Mouse (Mus musculus): ENCODE measurements around the gene Lsamp.

Lsamp gene

GRCm38 (mm10) chr16:41936908-41937595 is 1952.9 kb downstream of the Lsamp start:
- DNase-seq (ENCODE audit: low spot score): no peak

GRCm38 (mm10) chr16:41937596-41937990 is 1953.4 kb downstream of the Lsamp start:
- no peak for DNase-seq (ENCODE audit: low spot score)

GRCm38 (mm10) chr16:41938258-41938657 is 1954.1 kb downstream of the Lsamp start:
- peak; percentile 40 for DNase-seq (ENCODE audit: low spot score)

GRCm38 (mm10) chr16:41941591-41942315 is 1957.6 kb downstream of the Lsamp start:
- DNase-seq (ENCODE audit: low spot score): no peak

GRCm38 (mm10) chr16:41957811-41958210 is 1973.7 kb downstream of the Lsamp start:
- DNase-seq (ENCODE audit: low spot score): no peak

GRCm38 (mm10) chr16:41965636-41966035 is 1981.5 kb downstream of the Lsamp start:
- no peak for DNase-seq (ENCODE audit: low spot score)

- DNase-seq (ENCODE audit: low spot score): no peak
These were observed 1985.1 kb downstream of the Lsamp start for GRCm38 (mm10) chr16:41969215-41969614.

GRCm38 (mm10) chr16:41974866-41975719 is 1990.9 kb downstream of the Lsamp start:
- no peak for DNase-seq (ENCODE audit: low spot score)

- no peak for DNase-seq (ENCODE audit: low spot score)
These were observed 1992.7 kb downstream of the Lsamp start for GRCm38 (mm10) chr16:41976897-41977296.

- DNase-seq (ENCODE audit: low spot score): no peak
These were observed 2012.8 kb downstream of the Lsamp start for GRCm38 (mm10) chr16:41996956-41997355.

- DNase-seq (ENCODE audit: low spot score): no peak
These were observed 2018.8 kb downstream of the Lsamp start for GRCm38 (mm10) chr16:42002925-42003324.

- peak; percentile 38 for DNase-seq (ENCODE audit: low spot score)
These were observed 2019.3 kb downstream of the Lsamp start for GRCm38 (mm10) chr16:42003506-42003905.

GRCm38 (mm10) chr16:42004166-42004565 is 2020.0 kb downstream of the Lsamp start:
- DNase-seq (ENCODE audit: low spot score): peak; percentile 34

- DNase-seq (ENCODE audit: low spot score): no peak
These were observed 2030.8 kb downstream of the Lsamp start for GRCm38 (mm10) chr16:42014937-42015336.

GRCm38 (mm10) chr16:42015443-42015842 is 2031.3 kb downstream of the Lsamp start:
- DNase-seq (ENCODE audit: low spot score): no peak

- DNase-seq (ENCODE audit: low spot score): no peak
These were observed 2032.9 kb downstream of the Lsamp start for GRCm38 (mm10) chr16:42016791-42017643.

GRCm38 (mm10) chr16:42022566-42022965 is 2038.4 kb downstream of the Lsamp start:
- no peak for DNase-seq (ENCODE audit: low spot score)

- no peak for DNase-seq (ENCODE audit: low spot score)
These were observed 2047.9 kb downstream of the Lsamp start for GRCm38 (mm10) chr16:42032030-42032429.

GRCm38 (mm10) chr16:42033449-42033848 is 2049.3 kb downstream of the Lsamp start:
- no peak for DNase-seq (ENCODE audit: low spot score)

- no peak for DNase-seq (ENCODE audit: low spot score)
These were observed 2064.0 kb downstream of the Lsamp start for GRCm38 (mm10) chr16:42048138-42048537.

GRCm38 (mm10) chr16:42059927-42060326 is 2075.8 kb downstream of the Lsamp start:
- no peak for DNase-seq (ENCODE audit: low spot score)

GRCm38 (mm10) chr16:42074325-42074724 is 2090.2 kb downstream of the Lsamp start:
- DNase-seq (ENCODE audit: low spot score): no peak
